Mouse (Mus musculus): ENCODE data around the gene Epb41l4b. TPM values are rescaled to one million over a fixed set of nuclear protein-coding genes. Genes with fewer than 3 reads are reported as not detected.
A peak's percentile ranks its signal among the peaks of the same experiment; 100 is the strongest.

The Epb41l4b gene
- polyA plus RNA-seq, 1 experiment from 2014 or later = 2.5 TPM

DNA sequence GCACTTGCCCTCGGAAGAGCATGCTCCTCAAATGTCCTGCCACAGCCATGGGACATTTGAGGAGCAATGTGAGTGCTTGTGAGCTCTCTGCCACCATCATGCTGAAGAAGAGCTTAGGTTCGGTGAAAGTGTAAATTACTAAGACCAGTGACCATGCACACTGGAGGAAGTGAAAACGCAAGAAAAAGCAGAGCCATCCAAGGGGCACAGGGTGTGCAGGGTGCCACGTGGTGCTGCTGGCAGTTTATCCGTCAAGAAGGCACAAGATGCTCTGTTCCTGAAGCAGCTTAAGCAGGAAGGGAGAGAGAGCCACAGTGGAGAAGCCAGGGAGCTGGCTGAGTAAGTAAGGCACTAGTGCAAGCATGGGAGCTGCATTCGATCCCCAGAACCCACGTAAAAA, 105.7 kb downstream of the Epb41l4b start:
- Histone ChIP-seq H3K4me2 (replicated peaks; ENCODE audit: low read depth, low read length) (no peak overlapping the region), H3K9me3 (ENCODE audit: low read length) (no peaks in the 10 kb centered on the region; the same call in 1 of the 2 replicates), H3K27ac (ENCODE audit: low read length) (no peak overlapping the region), H3K27me3 (ENCODE audit: insufficient read depth, low read length) (no peaks in the 10 kb centered on the region; the same call in 1 of the 2 replicates), H3K9ac (replicated peaks; ENCODE audit: low read length) (no peak overlapping the region), H3K4me1 (ENCODE audit: insufficient read depth, low read length) (peaks cover 6% of the 10 kb centered on the region), H3K4me3 (ENCODE audit: low read length) (no peak overlapping the region), H3K36me3 (ENCODE audit: insufficient read depth, low read length) (no peaks in the 10 kb centered on the region)
- 78% methylated on average over 7 of the region's 7 CpGs for WGBS
- no peak for ATAC-seq (ENCODE audit: low FRiP score, low TSS enrichment)

DNA sequence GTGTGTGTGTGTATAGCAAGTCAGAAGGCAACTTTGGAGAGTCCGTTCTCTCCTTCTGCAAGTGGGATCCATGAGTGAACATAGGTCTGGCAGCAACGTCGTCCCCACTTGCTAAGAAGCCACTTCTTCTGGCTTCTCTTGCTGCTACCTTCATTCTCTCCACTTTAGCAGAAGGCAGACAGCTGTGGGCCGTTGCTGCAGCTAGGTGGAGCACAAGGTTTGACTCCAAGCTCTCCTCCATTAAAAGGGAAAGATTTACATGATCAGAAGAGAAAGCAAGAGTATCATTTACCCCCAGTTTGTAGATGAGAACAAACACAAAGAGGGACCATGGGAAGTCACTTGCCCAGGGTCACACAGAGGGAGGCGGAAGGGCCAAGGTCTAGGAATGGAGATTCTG, 109.1 kb downstream of the Epb41l4b start:
- no peaks in the 10 kb centered on the region; the same call in 1 of the 2 replicates for H3K27me3 ChIP-seq (ENCODE audit: insufficient read depth, low read length)
- no peak for ATAC-seq (ENCODE audit: low FRiP score, low TSS enrichment)
- H3K27ac ChIP-seq (ENCODE audit: low read length) = no peak overlapping the region
- H3K4me2 ChIP-seq (replicated peaks; ENCODE audit: low read depth, low read length) = no peak overlapping the region
- no peaks in the 10 kb centered on the region for H3K4me1 ChIP-seq (ENCODE audit: insufficient read depth, low read length)
- WGBS = 60% methylated on average over 5 of the region's 5 CpGs
- no peaks in the 10 kb centered on the region for H3K36me3 ChIP-seq (ENCODE audit: insufficient read depth, low read length)
- H3K9ac ChIP-seq (replicated peaks; ENCODE audit: low read length) = no peak overlapping the region
- no peak overlapping the region for H3K4me3 ChIP-seq (ENCODE audit: low read length)
- no peaks in the 10 kb centered on the region for H3K9me3 ChIP-seq (ENCODE audit: low read length)

DNA sequence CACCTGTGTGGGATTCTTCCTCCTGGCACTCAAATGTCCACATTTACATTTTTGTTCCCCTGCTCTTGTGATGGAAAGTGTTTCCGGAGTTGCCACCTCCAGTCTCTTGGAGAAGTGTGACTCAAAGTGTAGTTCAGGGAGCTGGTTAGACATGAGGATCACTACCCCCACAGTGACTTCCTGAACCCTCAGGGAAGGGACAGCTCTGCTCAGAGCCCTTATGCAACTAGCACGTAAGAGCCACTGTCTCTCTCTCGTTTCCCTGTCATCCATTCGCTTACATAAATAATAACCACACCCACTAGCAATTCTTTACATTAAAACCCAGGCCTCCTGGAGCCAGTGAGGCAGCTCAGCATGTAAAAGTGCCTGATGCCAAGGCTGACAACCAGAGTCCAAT, 111.8 kb downstream of the Epb41l4b start:
- Histone ChIP-seq H3K9me3 (ENCODE audit: low read length) (no peaks in the 10 kb centered on the region), H3K36me3 (ENCODE audit: insufficient read depth, low read length) (no peaks in the 10 kb centered on the region), H3K27ac (ENCODE audit: low read length) (no peak overlapping the region), H3K4me2 (replicated peaks; ENCODE audit: low read depth, low read length) (no peak overlapping the region), H3K27me3 (ENCODE audit: insufficient read depth, low read length) (no peaks in the 10 kb centered on the region; the same call in 1 of the 2 replicates), H3K4me3 (ENCODE audit: low read length) (no peak overlapping the region), H3K9ac (replicated peaks; ENCODE audit: low read length) (no peak overlapping the region), H3K4me1 (ENCODE audit: insufficient read depth, low read length) (no peaks in the 10 kb centered on the region)
- no peak for ATAC-seq (ENCODE audit: low FRiP score, low TSS enrichment)
- WGBS = 65% methylated on average over 4 of the region's 4 CpGs

DNA sequence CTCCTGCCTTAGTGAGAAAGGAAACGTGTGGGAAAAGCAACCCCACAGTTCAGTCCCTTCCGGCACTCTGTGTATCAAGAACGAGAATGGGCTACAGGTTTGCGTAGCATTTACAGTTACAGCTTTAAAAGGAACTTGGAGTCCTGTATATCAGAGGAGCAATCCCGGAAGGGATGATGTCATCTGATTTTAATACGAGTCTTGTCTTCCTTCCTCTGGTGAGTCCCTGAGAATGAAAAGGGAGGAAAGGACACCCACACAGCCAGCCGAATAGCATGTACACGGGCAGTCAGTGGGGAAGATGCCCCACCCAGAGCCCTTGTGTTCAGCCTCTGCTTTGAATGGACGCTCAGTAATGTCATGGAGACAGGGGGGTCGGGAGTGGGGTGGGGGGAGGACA, 115.3 kb downstream of the Epb41l4b start:
- Histone ChIP-seq H3K36me3 (ENCODE audit: insufficient read depth, low read length) (no peaks in the 10 kb centered on the region), H3K4me3 (ENCODE audit: low read length) (no peak overlapping the region), H3K9me3 (ENCODE audit: low read length) (no peaks in the 10 kb centered on the region), H3K4me1 (ENCODE audit: insufficient read depth, low read length) (peaks cover 10% of the 10 kb centered on the region; the same call in 1 of the 2 replicates), H3K4me2 (replicated peaks; ENCODE audit: low read depth, low read length) (no peak overlapping the region), H3K27me3 (ENCODE audit: insufficient read depth, low read length) (no peaks in the 10 kb centered on the region), H3K9ac (replicated peaks; ENCODE audit: low read length) (no peak overlapping the region), H3K27ac (ENCODE audit: low read length) (no peak overlapping the region)
- 0 out of 2 replicates have a peak, but pooled peaks have one; percentile 4 for ATAC-seq (ENCODE audit: low FRiP score, low TSS enrichment)
- 60% methylated on average over 10 of the region's 10 CpGs for whole genome bisulfite sequencing

DNA sequence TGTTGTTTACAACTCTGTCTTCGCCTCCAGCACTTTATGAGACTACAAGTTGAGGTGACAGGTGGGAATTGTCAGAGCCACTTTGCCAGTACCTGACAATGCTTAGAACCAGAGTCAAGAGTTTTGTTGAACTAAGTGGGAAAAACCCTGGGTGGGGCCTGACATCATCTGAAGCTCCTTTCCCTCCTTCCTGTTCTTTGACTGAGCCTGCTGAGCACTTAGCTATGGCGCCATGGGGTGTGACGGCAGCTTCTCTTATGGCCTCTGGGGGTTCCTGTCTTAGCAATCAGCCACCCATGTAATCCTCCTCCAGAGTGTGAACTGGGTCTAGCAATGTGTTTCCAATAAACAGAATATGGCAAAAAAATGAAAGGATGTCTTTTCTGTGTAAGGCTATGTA, 119.7 kb downstream of the Epb41l4b start:
- no peaks in the 10 kb centered on the region for H3K9me3 ChIP-seq (ENCODE audit: low read length)
- no peak overlapping the region for H3K27ac ChIP-seq (ENCODE audit: low read length)
- no peak for ATAC-seq (ENCODE audit: low FRiP score, low TSS enrichment)
- no peak overlapping the region for H3K9ac ChIP-seq (replicated peaks; ENCODE audit: low read length)
- no peaks in the 10 kb centered on the region for H3K36me3 ChIP-seq (ENCODE audit: insufficient read depth, low read length)
- H3K4me3 ChIP-seq (ENCODE audit: low read length) = no peak overlapping the region
- WGBS = 44% methylated on average over 3 of the region's 3 CpGs
- H3K4me1 ChIP-seq (ENCODE audit: insufficient read depth, low read length) = peaks cover 10% of the 10 kb centered on the region; the same call in 1 of the 2 replicates
- no peaks in the 10 kb centered on the region for H3K27me3 ChIP-seq (ENCODE audit: insufficient read depth, low read length)
- H3K4me2 ChIP-seq (replicated peaks; ENCODE audit: low read depth, low read length) = no peak overlapping the region

DNA sequence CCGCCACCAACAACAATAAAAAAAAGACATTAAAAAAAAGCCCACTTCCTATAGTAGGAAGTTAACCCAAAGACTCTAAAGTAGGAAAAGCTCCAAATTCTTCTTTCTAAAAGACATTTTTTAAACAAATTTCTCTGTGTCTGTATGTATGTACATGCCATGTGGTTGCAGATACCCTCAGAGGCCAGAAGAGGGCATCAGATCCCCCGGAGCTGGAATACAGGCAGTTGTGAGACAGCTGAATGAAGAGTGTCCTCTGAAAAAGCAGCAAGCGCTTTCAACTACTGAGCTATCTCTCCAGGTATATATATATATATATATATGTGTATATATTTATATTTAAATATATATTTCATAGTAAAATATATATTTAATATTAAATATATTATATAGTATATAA, 121.9 kb downstream of the Epb41l4b start:
- no peaks in the 10 kb centered on the region for H3K27me3 ChIP-seq (ENCODE audit: insufficient read depth, low read length)
- no peak overlapping the region for H3K4me3 ChIP-seq (ENCODE audit: low read length)
- H3K4me2 ChIP-seq (replicated peaks; ENCODE audit: low read depth, low read length) = no peak overlapping the region
- no peak overlapping the region for H3K9ac ChIP-seq (replicated peaks; ENCODE audit: low read length)
- no peaks in the 10 kb centered on the region for H3K36me3 ChIP-seq (ENCODE audit: insufficient read depth, low read length)
- 89% methylated on average over 3 of the region's 3 CpGs for WGBS
- H3K27ac ChIP-seq (ENCODE audit: low read length) = no peak overlapping the region
- ATAC-seq (ENCODE audit: low FRiP score, low TSS enrichment) = no peak
- H3K9me3 ChIP-seq (ENCODE audit: low read length) = no peaks in the 10 kb centered on the region
- H3K4me1 ChIP-seq (ENCODE audit: insufficient read depth, low read length) = peaks cover 10% of the 10 kb centered on the region; the same call in 1 of the 2 replicates

DNA sequence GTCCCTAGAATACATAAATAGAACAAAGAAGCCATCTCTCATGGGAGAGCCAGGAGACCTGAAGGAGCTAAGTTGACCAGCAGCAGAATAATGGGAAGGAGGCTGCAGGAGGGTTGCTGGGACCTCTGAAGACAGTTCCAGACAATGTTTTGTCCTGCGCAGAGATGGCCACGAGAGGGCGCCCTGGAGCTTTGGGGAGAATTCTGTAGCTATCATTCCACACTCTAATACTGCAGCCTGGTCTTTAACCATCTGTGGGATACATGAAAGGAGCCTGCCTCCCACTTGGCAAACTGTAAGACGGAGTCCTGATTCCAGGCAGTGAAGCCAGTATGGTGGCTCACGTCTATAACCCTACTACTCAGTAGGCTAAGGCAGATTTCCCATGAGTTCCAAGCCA, 126.0 kb downstream of the Epb41l4b start:
- peak; percentile 64; the same call in 1 of the 2 replicates for ATAC-seq (ENCODE audit: low FRiP score, low TSS enrichment)
- H3K27ac ChIP-seq (ENCODE audit: low read length) = no peak overlapping the region

DNA sequence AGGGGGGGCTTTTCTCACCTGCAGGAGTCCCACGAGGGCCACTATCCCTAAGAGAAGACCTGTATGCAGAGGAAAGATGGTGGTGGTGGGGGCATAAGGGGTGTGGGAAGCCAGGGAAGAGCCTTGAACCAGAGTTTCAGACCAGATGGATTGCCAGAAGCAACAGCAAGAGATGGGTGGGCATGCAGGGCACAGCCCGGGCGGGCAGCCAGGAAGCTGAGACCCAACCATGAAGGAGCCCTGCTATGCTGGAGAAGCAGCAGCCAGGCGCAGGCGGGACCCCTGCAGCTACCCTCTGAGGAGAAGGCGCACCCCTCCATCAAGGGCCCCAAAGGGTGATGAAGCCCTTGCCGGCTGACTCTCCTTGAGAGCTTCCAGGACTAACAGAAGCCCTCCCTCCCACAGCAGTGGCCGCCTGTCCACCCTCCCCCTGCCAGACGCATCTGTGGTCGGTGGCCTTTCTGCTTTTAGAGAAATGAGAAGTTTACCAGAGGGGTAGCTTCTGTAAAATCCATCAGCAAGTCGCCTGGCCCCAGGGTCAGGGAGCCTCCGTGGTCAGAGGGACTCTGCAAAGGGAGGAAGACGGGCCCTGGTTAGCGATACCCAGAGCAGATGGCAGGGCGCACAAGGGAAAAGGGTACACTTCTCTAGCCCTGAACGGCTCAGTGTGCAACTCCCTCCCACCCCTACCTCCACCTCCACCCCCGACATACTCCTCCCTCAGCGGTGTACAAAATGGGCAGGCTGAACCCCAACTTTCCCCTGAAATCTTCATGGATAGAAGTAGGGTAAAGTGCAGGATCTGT, 126.7 kb downstream of the Epb41l4b start:
- no peak overlapping the region for H3K4me3 ChIP-seq (ENCODE audit: low read length)
- no peaks in the 10 kb centered on the region for H3K27me3 ChIP-seq (ENCODE audit: insufficient read depth, low read length)
- no peaks in the 10 kb centered on the region for H3K9me3 ChIP-seq (ENCODE audit: low read length)
- no peaks in the 10 kb centered on the region for H3K4me1 ChIP-seq (ENCODE audit: insufficient read depth, low read length)
- H3K4me2 ChIP-seq (replicated peaks; ENCODE audit: low read depth, low read length) = no peak overlapping the region
- ATAC-seq (ENCODE audit: low FRiP score, low TSS enrichment) = peak; percentile 53; the same call in 1 of the 2 replicates
- H3K9ac ChIP-seq (replicated peaks; ENCODE audit: low read length) = no peak overlapping the region
- H3K27ac ChIP-seq (ENCODE audit: low read length) = no peak overlapping the region
- WGBS = 43% methylated on average over 18 of the region's 18 CpGs
- H3K36me3 ChIP-seq (ENCODE audit: insufficient read depth, low read length) = no peaks in the 10 kb centered on the region

More for the DNA sequence above, 126.0 kb downstream of the Epb41l4b start:
- Histone ChIP-seq H3K4me2 (replicated peaks; ENCODE audit: low read depth, low read length) (no peak overlapping the region), H3K36me3 (ENCODE audit: insufficient read depth, low read length) (no peaks in the 10 kb centered on the region), H3K9ac (replicated peaks; ENCODE audit: low read length) (no peak overlapping the region), H3K9me3 (ENCODE audit: low read length) (no peaks in the 10 kb centered on the region), H3K4me1 (ENCODE audit: insufficient read depth, low read length) (no peaks in the 10 kb centered on the region), H3K27me3 (ENCODE audit: insufficient read depth, low read length) (no peaks in the 10 kb centered on the region), H3K4me3 (ENCODE audit: low read length) (no peak overlapping the region)
- 27% methylated on average over 5 of the region's 5 CpGs for WGBS

DNA sequence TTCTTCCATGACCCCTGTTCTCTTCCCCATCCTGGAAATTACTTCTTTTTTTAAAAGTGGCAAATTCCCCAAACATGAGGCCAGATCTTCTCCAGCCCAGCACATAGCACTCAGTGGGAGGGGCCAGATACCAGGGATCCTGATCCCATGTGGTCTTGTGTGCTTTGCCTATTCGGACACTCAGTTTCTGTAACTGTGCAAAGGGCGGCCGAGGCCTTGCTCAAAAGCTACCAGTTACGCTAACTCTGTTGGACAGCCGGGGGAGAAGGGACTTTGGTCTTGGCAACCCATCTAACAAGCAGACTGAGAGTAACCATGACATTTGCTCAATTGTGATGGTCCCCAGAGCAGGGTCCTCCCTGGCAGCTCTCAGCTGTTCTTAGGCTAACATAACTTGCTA, 128.2 kb downstream of the Epb41l4b start:
- 86% methylated on average over 5 of the region's 5 CpGs for WGBS
- Histone ChIP-seq H3K36me3 (ENCODE audit: insufficient read depth, low read length) (no peaks in the 10 kb centered on the region), H3K27ac (ENCODE audit: low read length) (no peak overlapping the region), H3K4me1 (ENCODE audit: insufficient read depth, low read length) (no peaks in the 10 kb centered on the region), H3K9ac (replicated peaks; ENCODE audit: low read length) (no peak overlapping the region), H3K4me2 (replicated peaks; ENCODE audit: low read depth, low read length) (no peak overlapping the region), H3K4me3 (ENCODE audit: low read length) (no peak overlapping the region), H3K9me3 (ENCODE audit: low read length) (no peaks in the 10 kb centered on the region), H3K27me3 (ENCODE audit: insufficient read depth, low read length) (no peaks in the 10 kb centered on the region)
- ATAC-seq (ENCODE audit: low FRiP score, low TSS enrichment) = no peak

DNA sequence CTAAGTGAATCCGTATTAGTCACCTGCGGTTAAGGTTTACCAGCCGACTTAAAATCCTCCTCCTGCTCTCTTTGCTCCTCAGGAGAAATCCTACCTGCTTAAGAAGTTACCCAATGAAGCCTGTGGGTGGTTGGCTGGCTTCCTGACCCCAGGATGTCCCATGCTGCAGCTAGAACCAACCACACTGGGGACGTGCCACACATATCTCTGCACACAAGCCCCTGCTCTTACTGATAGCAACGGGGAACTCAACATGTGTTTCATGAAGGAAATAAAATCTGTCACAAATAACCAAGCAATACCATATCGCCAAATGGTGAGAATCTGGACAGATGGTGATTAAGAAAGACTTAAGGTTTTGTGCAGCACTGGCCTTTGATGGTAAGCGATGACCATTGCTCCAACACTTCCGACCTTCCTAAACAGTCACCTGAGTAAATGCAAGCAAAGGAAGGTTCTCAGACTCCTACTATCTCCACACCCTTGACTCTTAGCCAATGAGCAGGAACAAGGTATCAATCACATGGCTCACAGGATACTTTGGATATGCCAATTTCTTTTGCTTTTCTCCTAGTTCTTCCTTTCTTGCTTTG, 131.7 kb downstream of the Epb41l4b start:
- no peak overlapping the region for H3K4me3 ChIP-seq (ENCODE audit: low read length)
- no peaks in the 10 kb centered on the region for H3K9me3 ChIP-seq (ENCODE audit: low read length)
- H3K9ac ChIP-seq (replicated peaks; ENCODE audit: low read length) = no peak overlapping the region
- WGBS = 71% methylated on average over 8 of the region's 8 CpGs
- H3K27me3 ChIP-seq (ENCODE audit: insufficient read depth, low read length) = no peaks in the 10 kb centered on the region; the same call in 1 of the 2 replicates
- no peak for ATAC-seq (ENCODE audit: low FRiP score, low TSS enrichment)
- no peaks in the 10 kb centered on the region for H3K4me1 ChIP-seq (ENCODE audit: insufficient read depth, low read length)
- no peak overlapping the region for H3K27ac ChIP-seq (ENCODE audit: low read length)
- no peaks in the 10 kb centered on the region for H3K36me3 ChIP-seq (ENCODE audit: insufficient read depth, low read length)
- H3K4me2 ChIP-seq (replicated peaks; ENCODE audit: low read depth, low read length) = no peak overlapping the region
